Mouse (Mus musculus): ENCODE measurements at regions not wholly inside any gene's neighbourhood (a gene's known extent, or its start where the extent isn't known, plus 50 kb on each side); places are given as distances from the start of the nearest gene placed in this dataset.

DNA sequence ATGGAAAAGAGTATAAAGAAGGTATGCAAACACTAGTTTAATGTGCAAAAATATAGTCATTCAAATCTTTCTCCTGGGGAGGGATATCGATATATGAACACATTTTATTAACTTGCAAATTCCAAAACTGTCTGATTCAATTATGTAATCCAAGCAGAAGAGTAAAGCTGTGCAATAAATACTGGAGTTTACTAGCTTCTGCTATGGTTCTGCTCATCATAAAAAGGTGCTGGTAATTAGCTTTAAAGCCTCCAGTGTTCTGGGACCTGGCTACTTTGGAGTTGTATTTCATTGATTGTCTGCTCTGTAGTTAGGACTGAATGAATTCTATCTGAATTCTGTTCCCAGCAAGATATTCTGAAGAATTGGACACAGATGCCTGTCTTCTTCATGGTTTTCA, 602.7 kb upstream of the Akr1e1 start:
- DNase-seq (ENCODE audit: low read depth), result no peak

DNA sequence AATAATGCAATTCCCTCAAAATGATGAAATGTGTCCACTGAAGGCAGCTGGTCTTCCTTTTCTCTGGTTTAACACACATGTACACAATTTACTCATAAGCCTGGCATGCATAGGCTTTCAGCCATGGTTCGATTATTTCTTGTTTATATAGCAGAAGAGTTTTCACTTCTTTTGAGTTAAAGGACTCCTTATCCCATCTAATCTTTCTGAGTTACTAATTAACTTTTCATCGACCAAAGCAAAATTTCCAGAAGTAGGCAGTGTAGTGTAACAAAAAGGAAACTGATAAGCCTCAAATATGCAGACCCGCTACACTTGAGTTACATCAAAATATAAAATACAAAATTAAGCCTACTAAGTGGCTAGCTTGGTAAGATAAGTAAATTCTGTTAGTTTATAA, 620.5 kb upstream of the Akr1e1 start:
- no peak for DNase-seq (ENCODE audit: low read depth)

- DNase-seq (ENCODE audit: low read depth), result no peak
Measured at GRCm38 (mm10) chr13:5234232-5234631, 625.3 kb upstream of the Akr1e1 start.

- DNase-seq (ENCODE audit: low read depth), result no peak
Measured at GRCm38 (mm10) chr13:5235391-5235790, 625.9 kb upstream of the Klf6 start.

- DNase-seq (ENCODE audit: low read depth), result no peak
Measured at GRCm38 (mm10) chr13:5240541-5240940, 620.7 kb upstream of the Klf6 start.

- DNase-seq (ENCODE audit: low read depth), result no peak
Measured at GRCm38 (mm10) chr13:5242782-5243181, 618.5 kb upstream of the Klf6 start.

DNA sequence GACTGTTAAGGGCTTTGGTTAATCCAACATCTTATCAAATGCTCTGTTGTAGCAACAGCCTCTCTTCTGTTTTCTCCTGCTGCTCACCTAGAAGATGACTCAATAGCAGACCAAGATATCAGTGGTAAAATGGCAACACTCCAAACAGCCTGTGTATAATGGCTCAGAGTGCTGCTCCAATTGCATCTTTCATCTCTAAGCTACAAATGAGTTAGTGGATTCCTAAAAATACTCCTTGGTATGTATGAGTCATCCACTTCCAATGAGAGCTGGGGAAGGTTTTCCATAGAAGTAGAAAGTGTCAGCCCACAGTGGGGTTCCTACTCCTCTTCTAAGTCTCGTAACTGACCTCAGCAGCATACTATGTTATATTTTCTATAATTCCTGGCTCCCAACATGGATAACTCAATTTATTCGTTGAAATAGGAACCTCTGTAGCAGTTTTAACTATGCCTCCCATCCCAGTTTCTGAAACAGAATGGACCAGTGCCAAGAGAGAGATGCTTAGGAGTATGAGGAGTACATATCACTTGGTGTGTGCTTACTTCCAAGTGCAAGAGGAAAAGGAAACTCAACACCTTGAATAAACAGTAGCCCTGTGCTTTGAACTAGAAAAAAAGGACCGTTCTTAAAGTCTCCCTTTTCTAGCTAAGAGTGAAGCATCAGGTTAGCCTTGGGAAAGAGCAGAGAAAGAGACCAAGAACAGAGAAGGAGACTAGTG, 612.5 kb upstream of the Klf6 start:
- DNase-seq (ENCODE audit: low read depth), result no peak

GRCm38 (mm10) chr13:5257891-5258660, 603.2 kb upstream of the Klf6 start:
- DNase-seq (ENCODE audit: low read depth), result peak; percentile 47

DNA sequence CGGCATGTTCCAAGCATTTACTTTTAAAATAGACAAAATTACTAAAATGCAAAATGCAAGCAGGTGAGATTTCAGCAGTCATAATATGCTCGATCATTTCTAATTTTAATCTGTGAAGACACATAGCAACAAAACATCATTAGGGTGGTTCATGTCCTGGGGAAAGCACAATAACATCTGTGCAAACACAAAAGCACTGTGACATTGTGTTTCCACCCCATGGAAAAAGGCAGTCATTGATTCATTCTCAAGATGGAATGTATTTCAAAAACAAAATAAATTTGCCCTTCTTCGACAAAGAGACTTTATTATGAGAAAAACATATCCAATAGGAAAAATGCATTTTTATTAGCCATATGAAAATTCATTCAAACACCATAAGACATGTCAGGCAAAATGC, 601.5 kb upstream of the Klf6 start:
- DNase-seq (ENCODE audit: low read depth), result no peak

- no peak for DNase-seq (ENCODE audit: low read depth)
Measured at GRCm38 (mm10) chr13:5272506-5273192, 588.6 kb upstream of the Klf6 start.

GRCm38 (mm10) chr13:5276564-5276963, 584.7 kb upstream of the Klf6 start:
- no peak for DNase-seq (ENCODE audit: low read depth)

- DNase-seq (ENCODE audit: low read depth), result no peak
Measured at GRCm38 (mm10) chr13:5289753-5290449, 571.4 kb upstream of the Klf6 start.

- no peak for DNase-seq (ENCODE audit: low read depth)
Measured at GRCm38 (mm10) chr13:5302141-5302540, 559.1 kb upstream of the Klf6 start.

DNA sequence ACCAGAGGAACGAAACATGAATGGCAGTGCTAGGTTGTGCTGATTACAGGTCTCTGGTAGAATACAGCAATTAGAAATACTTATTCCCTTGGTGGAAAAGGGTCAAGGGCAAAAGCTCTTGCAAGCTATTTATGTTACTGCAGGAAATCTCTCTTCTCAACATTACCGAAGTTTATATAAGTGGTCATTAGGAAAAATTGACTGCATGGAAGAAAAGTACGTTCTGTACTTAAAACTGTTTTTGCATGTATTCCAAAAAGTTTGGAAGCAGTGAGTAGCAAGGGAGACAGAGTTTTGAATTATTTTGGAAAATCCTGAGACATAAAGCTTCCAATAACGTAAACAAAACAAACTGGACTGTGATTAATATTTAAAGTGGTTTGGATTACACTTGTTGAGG, 554.6 kb upstream of the Klf6 start:
- DNase-seq (ENCODE audit: low read depth), result no peak

GRCm38 (mm10) chr13:5313297-5313696, 548.0 kb upstream of the Klf6 start:
- no peak for DNase-seq (ENCODE audit: low read depth)

DNA sequence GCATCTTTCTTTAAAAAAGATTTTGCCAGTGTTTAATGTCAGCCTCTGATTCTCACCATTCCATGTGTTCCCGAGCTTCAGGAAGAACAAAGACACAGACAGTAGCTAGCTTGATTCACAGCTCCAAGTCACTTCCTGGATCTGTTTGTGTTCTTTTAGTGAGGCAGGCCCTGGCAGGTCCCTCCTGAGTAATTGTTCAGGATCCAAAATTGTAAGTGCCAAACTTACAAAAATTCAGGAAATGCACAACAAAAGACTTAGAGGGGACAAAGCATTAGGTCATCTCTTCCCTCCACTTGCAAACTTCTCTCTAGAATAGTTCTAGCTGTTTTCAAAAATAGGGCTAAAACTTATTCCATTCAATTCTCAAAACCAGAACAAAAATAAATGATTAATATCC, 546.3 kb upstream of the Klf6 start:
- DNase-seq (ENCODE audit: low read depth), result no peak

DNA sequence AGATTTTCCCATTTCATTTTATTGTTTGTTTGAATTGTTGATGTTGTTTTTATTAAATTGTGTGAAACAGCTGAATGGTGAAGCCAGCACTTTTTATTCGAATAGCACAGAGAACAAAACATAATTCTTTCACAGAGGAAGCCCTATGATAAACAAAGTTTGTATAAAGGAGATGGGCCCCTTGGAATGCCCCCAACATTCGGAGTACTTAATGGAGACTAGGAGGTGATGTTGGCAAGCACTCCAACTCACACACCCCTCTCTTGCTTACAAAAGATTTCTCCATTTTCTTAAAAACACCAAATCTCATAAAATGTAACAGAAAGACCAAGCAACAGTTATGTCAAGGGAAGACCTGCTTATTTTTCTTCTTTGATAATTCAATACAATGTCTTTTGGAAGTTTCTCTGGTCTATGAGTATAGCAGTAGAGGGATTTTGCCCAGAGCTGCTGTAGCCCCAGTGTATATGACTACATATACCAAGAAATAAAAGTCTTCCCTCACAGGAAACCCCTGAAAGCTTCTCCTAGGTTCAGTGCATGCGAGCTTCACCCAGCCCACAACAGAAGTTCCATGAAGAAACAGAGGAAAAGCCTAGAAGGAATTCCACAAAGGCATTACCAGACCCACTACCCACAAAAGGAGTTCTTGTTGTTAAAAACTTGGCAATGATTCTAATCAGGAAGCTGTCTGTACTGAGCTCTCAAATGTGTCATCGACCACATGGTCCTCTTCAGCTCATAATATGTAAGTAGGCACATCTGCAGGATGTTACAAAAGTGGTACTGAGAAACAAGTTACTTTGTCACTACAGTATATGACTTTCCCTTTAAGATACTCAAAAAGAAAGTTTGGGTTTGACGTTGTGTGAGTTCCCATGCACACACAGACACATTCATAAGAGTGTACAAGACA, 543.1 kb upstream of the Klf6 start:
- DNase-seq (ENCODE audit: low read depth), result no peak

DNA sequence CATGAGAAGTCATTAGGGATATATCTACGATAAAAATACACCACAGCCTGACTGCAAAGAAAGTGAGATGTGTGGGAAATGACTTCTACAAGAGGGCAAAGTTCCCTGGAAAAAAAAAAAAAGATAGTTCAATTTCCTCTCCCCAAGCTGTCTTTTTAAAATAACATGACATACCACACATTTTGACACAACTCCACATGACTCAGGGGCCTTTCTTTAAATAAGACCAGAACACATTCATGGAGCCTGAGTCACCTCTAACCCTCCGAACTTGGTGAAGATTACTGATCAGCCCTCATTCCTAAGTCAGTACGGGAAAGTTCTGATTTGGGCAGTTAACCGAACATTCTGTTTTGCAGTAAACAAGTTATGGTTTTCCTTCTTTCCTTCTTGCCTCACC, 515.6 kb upstream of the Klf6 start:
- no peak for DNase-seq (ENCODE audit: low read depth)

- no peak for DNase-seq (ENCODE audit: low read depth)
Measured at GRCm38 (mm10) chr13:5347503-5348469, 513.5 kb upstream of the Klf6 start.
